Mouse (Mus musculus) liver, embryonic 16.5 days (tissue): ENCODE results near the gene Mdga2. TPM values are rescaled to one million over a fixed set of nuclear protein-coding genes. Genes with fewer than 3 reads are reported as not detected.

Experiments used
- ATAC-seq: fragments of 200-750 bp; cut with Nextera tagmentation; 2 replicates; pipeline ENCODE4 v1.8.0; 2017; ENCODE audit warnings: low read depth, mild to moderate bottlenecking, moderate number of reproducible peaks, moderate library complexity
- H3K27ac ChIP-seq: fragments of 300-500 bp; sonication (generic); 2 replicates; pipeline ENCODE4 v1.5.1; 2014; ENCODE audit warnings: mild to moderate bottlenecking, low read length
- H3K27me3 ChIP-seq: fragments of 300-500 bp; sonication (generic); 2 replicates; pipeline ENCODE4 v1.6.1; 2014; ENCODE audit warnings: low read depth, low read length, mixed read lengths; ENCODE audit not compliant: control insufficient read depth, insufficient read depth
- H3K36me3 ChIP-seq: fragments of 300-500 bp; sonication (generic); 2 replicates; pipeline ENCODE4 v1.6.1; 2014; ENCODE audit warnings: mild to moderate bottlenecking; ENCODE audit not compliant: control insufficient read depth, insufficient read depth
- H3K4me1 ChIP-seq: fragments of 300-500 bp; sonication (generic); 2 replicates; pipeline ENCODE4 v1.6.1; 2014; ENCODE audit warnings: low read depth, low read length, mixed read lengths; ENCODE audit not compliant: control insufficient read depth
- H3K4me2 ChIP-seq: fragments of 300-500 bp; sonication (generic); 2 replicates; pipeline ENCODE4 v1.6.1; 2014; ENCODE audit warnings: low read depth, low read length, mixed read lengths
- H3K4me3 ChIP-seq: fragments of 300-500 bp; sonication (generic); 2 replicates; pipeline ENCODE4 v1.5.1; 2014; ENCODE audit warnings: low read depth, mild to moderate bottlenecking, low read length
- H3K9ac ChIP-seq: fragments of 300-500 bp; sonication (generic); 2 replicates; pipeline ENCODE4 v1.6.1; 2014; ENCODE audit warnings: low read depth, low read length
- H3K9me3 ChIP-seq: fragments of 300-500 bp; sonication (generic); replicated peaks from 2 replicates; pipeline ENCODE4 v1.6.1; 2016; ENCODE audit warnings: low read length; ENCODE audit not compliant: control insufficient read depth
- WGBS: fragments of 180-500 bp; shearing (Covaris S2); extraction: QIAGEN DNeasy Blood & Tissue Kit; methylation state at CpG from one replicate; pipeline ENCODE4 v1.1.7; 2014; ENCODE audit not compliant: insufficient replicate concordance; 5-methylcytosine and 5-hydroxymethylcytosine counted together
- polyA plus RNA-seq: library from polyadenylated mRNA; unstranded; fragments of >200 nt; fragmentation: Nextera tagmentation; extraction: Ambion mirVana; gene quantifications from 2 replicates; pipeline ENCODE4 v1.2.1, GENCODE M21; 2015

The Mdga2 gene
- polyA plus RNA-seq, 1 experiment from 2014 or later = not detected

DNA sequence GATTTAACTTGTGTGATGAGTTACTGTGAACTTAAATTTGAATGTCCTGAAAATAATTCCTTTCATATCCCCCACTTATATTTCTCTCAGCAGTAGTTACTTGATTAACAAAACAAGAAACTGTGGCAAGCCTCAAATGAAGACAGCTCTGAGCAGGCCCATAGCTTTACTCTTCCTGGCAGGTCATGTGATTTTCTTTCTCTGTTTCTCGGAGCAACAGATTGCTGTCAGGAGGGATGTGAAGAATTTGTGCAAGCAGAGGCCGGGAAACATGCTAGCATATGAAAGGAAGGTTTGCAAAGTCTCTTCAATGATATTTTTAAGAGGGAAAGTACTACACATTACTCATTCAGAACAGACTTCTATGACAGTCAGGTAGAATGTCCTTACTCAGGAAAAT, 697.4 kb downstream of the Mdga2 start:
- ATAC-seq = no peak
- Histone ChIP-seq H3K9ac (no peak overlapping the region), H3K36me3 (no peaks in the 10 kb centered on the region), H3K4me1 (no peaks in the 10 kb centered on the region), H3K9me3 (no peaks in the 10 kb centered on the region), H3K27me3 (no peaks in the 10 kb centered on the region), H3K27ac (no peak overlapping the region), H3K4me3 (no peak overlapping the region), H3K4me2 (no peak overlapping the region)
- WGBS = 38% methylated on average over 2 of the region's 2 CpGs

GRCm38 (mm10) chr12:66499258-66499657, 723.1 kb downstream of the Mdga2 start:
- WGBS = 53% methylated on average over 4 of the region's 4 CpGs
- ATAC-seq = no peak
- no peaks in the 10 kb centered on the region for H3K36me3 ChIP-seq
- H3K4me1 ChIP-seq = no peaks in the 10 kb centered on the region
- H3K9me3 ChIP-seq = no peaks in the 10 kb centered on the region
- H3K4me3 ChIP-seq = no peak overlapping the region
- no peak overlapping the region for H3K9ac ChIP-seq
- H3K27me3 ChIP-seq = no peaks in the 10 kb centered on the region
- H3K27ac ChIP-seq = no peak overlapping the region
- H3K4me2 ChIP-seq = no peak overlapping the region

- no peaks in the 10 kb centered on the region for H3K36me3 ChIP-seq
- no peak overlapping the region for H3K9ac ChIP-seq
- no peak for ATAC-seq
- H3K9me3 ChIP-seq = no peaks in the 10 kb centered on the region
- no peaks in the 10 kb centered on the region for H3K27me3 ChIP-seq
- H3K4me1 ChIP-seq = no peaks in the 10 kb centered on the region
- H3K4me3 ChIP-seq = no peak overlapping the region
- H3K4me2 ChIP-seq = no peak overlapping the region
- no peak overlapping the region for H3K27ac ChIP-seq
- 56% methylated on average over 4 of the region's 4 CpGs for WGBS
Observed at GRCm38 (mm10) chr12:66470868-66471267, 751.5 kb downstream of the Mdga2 start.

- Histone ChIP-seq H3K36me3 (no peaks in the 10 kb centered on the region), H3K4me1 (no peaks in the 10 kb centered on the region), H3K9me3 (no peaks in the 10 kb centered on the region), H3K27me3 (no peaks in the 10 kb centered on the region), H3K9ac (no peak overlapping the region), H3K27ac (no peak overlapping the region), H3K4me3 (no peak overlapping the region), H3K4me2 (no peak overlapping the region)
- no peak for ATAC-seq
- 78% methylated on average over 8 of the region's 8 CpGs for WGBS
Observed at GRCm38 (mm10) chr12:66470243-66470863, 752.0 kb downstream of the Mdga2 start.

DNA sequence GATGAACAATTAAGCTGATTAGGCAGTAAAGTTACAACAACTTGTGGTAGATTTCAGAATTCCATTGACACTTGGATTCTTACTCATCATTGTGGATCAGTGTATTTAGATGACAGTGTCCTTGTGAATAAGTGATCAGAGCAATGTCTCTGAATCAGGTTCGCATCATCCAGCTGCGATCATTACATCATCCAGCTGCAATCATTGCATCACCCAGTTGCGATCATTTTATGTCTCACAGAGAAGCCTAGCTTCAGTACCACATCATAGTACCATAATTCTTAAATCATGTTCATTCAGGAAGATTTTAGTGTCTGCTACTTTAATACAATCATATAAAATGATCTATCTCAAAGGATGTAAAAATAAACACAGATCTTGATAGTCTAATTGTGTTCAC, 756.8 kb downstream of the Mdga2 start:
- Histone ChIP-seq H3K4me2 (no peak overlapping the region), H3K27me3 (no peaks in the 10 kb centered on the region), H3K9me3 (no peaks in the 10 kb centered on the region), H3K36me3 (no peaks in the 10 kb centered on the region), H3K27ac (no peak overlapping the region), H3K4me3 (no peak overlapping the region), H3K9ac (no peak overlapping the region), H3K4me1 (no peaks in the 10 kb centered on the region)
- ATAC-seq = no peak
- 76% methylated on average over 3 of the region's 3 CpGs for WGBS

DNA sequence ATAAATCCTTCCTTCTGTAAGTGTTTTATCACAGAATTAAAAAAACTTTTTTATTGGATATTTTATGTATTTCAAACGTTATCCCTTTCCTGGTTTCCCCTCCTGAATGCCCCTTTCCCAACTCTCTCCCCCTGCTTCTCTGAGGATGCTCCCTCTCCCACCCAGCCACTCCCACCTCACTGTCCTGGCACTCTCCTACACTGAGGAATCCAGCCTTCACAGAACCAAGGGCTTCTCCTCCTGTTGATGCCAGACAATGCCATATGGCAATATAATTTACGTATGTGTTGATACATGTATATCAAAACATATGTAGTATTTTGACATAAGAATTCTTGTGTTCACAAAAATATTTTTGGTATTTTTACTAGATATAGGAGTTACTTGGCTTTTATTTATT, 779.0 kb downstream of the Mdga2 start:
- WGBS = 42% methylated on average over 2 of the region's 2 CpGs
- Histone ChIP-seq H3K27me3 (no peaks in the 10 kb centered on the region), H3K4me3 (no peak overlapping the region)

More for the DNA sequence above, 779.0 kb downstream of the Mdga2 start:
- ATAC-seq = no peak
- Histone ChIP-seq H3K9ac (no peak overlapping the region), H3K4me1 (no peaks in the 10 kb centered on the region), H3K4me2 (no peak overlapping the region), H3K9me3 (no peaks in the 10 kb centered on the region), H3K36me3 (no peaks in the 10 kb centered on the region), H3K27ac (no peak overlapping the region)
